Mouse (Mus musculus): ENCODE results near the gene Itga10. TPM values are rescaled to one million over a fixed set of nuclear protein-coding genes. Genes with fewer than 3 reads are reported as not detected.
A peak's percentile ranks its signal among the peaks of the same experiment; 100 is the strongest.
"Not testable (repeated sequence)": the region's sequence is repeated elsewhere in the genome, so short reads cannot be mapped to it uniquely, and the experiment has no call there.

Gene Itga10
- polyA plus RNA-seq, 1 experiment from 2014 or later, result 0.55 TPM

DNA sequence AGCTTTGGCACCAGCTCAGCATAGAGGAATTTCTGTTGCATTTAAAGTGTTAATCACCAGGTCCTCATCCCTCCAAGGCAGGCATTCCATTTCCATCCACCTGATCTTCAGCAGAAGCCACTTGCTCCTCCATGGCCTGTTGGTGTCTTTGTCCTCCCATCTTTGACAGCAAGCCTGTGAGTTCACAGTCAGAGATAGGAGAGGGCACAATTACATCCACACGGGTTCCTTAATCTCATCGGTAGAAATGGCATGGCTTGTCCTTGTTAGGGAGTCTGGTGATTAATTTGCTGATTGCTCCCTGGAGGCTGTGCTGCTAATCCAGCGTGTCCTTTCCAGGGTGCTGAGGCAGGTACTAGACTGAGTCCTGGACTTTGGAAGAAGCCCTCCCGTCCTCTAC lies 28.1 kb downstream of the Itga10 start:
- Histone ChIP-seq H3K9me3 (no peaks in the 10 kb centered on the region), H3K36me3 (replicated peaks) (no peaks in the 10 kb centered on the region), H3K4me3 (no peak overlapping the region), H3K27ac (replicated peaks) (no peak overlapping the region), H3K4me1 (peaks cover 33% of the 10 kb centered on the region), H3K27me3 (replicated peaks; ENCODE audit: low read depth, poor library complexity, severe bottlenecking) (peaks cover 29% of the 10 kb centered on the region)
- no peak for DNase-seq (ENCODE audit: low spot score)
- WGBS, result 71% methylated on average over 4 of the region's 4 CpGs

GRCm38 (mm10) chr3:96674442-96674841 lies 29.1 kb downstream of the Itga10 start:
- no peaks in the 10 kb centered on the region for H3K9me3 ChIP-seq
- peak; percentile 68 for DNase-seq (ENCODE audit: low spot score)
- H3K27ac ChIP-seq (replicated peaks), result peak overlapping the region; percentile 44; the same call in 1 of the 2 replicates
- 33% methylated on average over 8 of the region's 8 CpGs for WGBS
- H3K4me3 ChIP-seq, result peak overlapping the region; percentile 12; the same call in 1 of the 2 replicates
- peaks cover 39% of the 10 kb centered on the region for H3K27me3 ChIP-seq (replicated peaks; ENCODE audit: low read depth, poor library complexity, severe bottlenecking)
- peaks cover 38% of the 10 kb centered on the region for H3K4me1 ChIP-seq
- H3K36me3 ChIP-seq (replicated peaks), result no peaks in the 10 kb centered on the region

GRCm38 (mm10) chr3:96675171-96675570 lies 29.8 kb downstream of the Itga10 start:
- peaks cover 32% of the 10 kb centered on the region for H3K4me1 ChIP-seq
- no peak overlapping the region for H3K27ac ChIP-seq (replicated peaks)
- peaks cover 45% of the 10 kb centered on the region for H3K27me3 ChIP-seq (replicated peaks; ENCODE audit: low read depth, poor library complexity, severe bottlenecking)
- H3K36me3 ChIP-seq (replicated peaks), result no peaks in the 10 kb centered on the region
- DNase-seq (ENCODE audit: low spot score), result no peak
- 88% methylated on average over 3 of the region's 3 CpGs for WGBS
- H3K4me3 ChIP-seq, result no peak overlapping the region
- H3K9me3 ChIP-seq, result no peaks in the 10 kb centered on the region

GRCm38 (mm10) chr3:96675690-96676089 lies 30.3 kb downstream of the Itga10 start:
- H3K27me3 ChIP-seq (replicated peaks; ENCODE audit: low read depth, poor library complexity, severe bottlenecking), result peaks cover 45% of the 10 kb centered on the region
- no peaks in the 10 kb centered on the region for H3K9me3 ChIP-seq
- H3K36me3 ChIP-seq (replicated peaks), result no peaks in the 10 kb centered on the region
- 48% methylated on average over 3 of the region's 3 CpGs for WGBS
- H3K4me1 ChIP-seq, result peaks cover 26% of the 10 kb centered on the region
- no peak overlapping the region for H3K4me3 ChIP-seq
- 0 out of 2 replicates have a peak overlapping the region, but pooled peaks have one; percentile 4 for H3K27ac ChIP-seq (replicated peaks)
- no peak for DNase-seq (ENCODE audit: low spot score)

DNA sequence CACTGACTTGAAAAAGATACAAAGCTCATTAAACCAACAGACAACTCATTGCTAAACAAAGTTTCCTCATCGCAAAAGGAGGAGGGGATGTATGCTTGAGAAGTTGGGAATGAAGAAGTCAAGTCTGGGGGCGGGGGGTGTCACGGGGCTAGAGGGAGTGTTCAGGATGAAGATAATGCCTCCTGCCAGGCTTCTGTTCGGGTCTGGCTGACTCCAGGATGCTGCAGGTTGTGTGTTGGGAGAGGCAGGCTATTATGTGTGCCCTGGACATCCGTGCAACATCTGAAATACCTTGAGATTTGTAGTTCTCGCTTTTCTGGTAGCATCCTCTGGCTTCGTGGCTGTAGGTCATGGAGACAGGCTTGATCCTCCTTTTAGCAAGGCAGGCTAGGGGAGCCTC lies 33.1 kb downstream of the Itga10 start:
- Histone ChIP-seq H3K4me3 (no peak overlapping the region), H3K4me1 (peaks cover 23% of the 10 kb centered on the region), H3K9me3 (no peaks in the 10 kb centered on the region), H3K27me3 (replicated peaks; ENCODE audit: low read depth, poor library complexity, severe bottlenecking) (peaks cover 53% of the 10 kb centered on the region), H3K36me3 (replicated peaks) (no peaks in the 10 kb centered on the region), H3K27ac (replicated peaks) (no peak overlapping the region)
- WGBS, result 68% methylated on average over 7 of the region's 7 CpGs
- no peak for DNase-seq (ENCODE audit: low spot score)

DNA sequence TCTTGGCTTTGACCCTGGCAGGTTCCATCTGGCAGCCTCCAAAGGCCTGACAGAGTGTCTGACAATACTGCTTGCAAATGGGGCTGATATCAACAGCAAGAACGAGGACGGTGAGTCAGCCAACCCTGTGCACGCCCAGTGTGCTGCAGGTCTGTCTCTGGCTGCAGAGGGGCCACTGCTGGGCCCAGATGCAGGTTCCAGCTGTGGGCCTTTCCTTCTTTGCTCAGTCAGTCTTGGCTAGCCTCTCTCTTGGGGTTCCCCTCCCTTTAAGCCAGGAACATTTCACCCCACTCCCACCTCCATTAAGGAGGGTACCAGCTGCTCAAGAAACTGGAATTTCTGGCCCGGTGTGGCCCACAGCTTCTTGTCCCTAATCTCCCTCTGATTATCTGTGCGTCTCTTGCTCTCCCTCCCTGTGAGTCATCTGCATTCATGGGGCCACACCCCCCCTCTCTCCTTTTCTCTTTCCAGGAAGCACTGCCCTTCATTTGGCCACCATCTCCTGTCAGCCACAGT lies 33.8 kb downstream of the Itga10 start:
- WGBS, result 25% methylated on average over 5 of the region's 5 CpGs
- Histone ChIP-seq H3K4me3 (no peak overlapping the region), H3K36me3 (replicated peaks) (no peaks in the 10 kb centered on the region), H3K27me3 (replicated peaks; ENCODE audit: low read depth, poor library complexity, severe bottlenecking) (peaks cover 61% of the 10 kb centered on the region), H3K9me3 (no peaks in the 10 kb centered on the region), H3K27ac (replicated peaks) (no peak overlapping the region), H3K4me1 (peaks cover 17% of the 10 kb centered on the region)
- no peak for DNase-seq (ENCODE audit: low spot score)

DNA sequence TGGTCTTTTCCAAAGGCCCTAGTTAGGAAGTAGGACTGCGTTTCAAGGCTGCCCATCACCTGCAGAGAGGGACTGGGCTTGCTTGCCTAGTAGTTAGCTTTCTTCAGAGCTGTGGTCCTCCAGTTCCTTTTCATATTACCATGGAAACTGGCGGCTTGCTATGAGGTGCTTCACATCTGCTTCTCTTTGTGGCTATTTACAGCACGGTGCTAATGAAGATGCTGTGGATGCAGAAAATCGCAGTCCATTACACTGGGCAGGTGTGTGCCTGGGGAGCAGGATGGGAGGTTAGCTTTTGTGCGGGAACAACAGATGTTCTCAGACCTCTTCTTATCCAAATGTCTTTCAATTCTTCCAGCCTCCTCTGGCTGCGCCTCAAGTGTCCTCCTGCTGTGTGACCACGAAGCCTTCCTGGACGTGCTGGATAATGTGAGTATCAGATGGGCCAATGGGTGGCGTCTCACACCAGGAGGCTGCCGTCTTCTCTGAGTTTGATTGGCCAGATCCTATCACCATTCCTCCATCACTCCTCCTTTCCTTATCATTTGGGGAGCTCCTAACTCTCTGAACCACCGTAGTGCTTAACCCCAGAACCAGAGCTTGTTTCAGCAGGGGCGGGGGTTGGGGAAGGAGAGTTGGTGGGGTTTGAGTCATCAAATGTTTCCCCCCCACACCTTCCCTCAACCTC lies 35.0 kb downstream of the Itga10 start:
- 20% methylated on average over 12 of the region's 12 CpGs for WGBS
- peaks cover 73% of the 10 kb centered on the region for H3K27me3 ChIP-seq (replicated peaks; ENCODE audit: low read depth, poor library complexity, severe bottlenecking)
- H3K4me3 ChIP-seq, result no peak overlapping the region
- no peak overlapping the region for H3K27ac ChIP-seq (replicated peaks)
- H3K9me3 ChIP-seq, result no peaks in the 10 kb centered on the region
- H3K4me1 ChIP-seq, result peaks cover 18% of the 10 kb centered on the region
- H3K36me3 ChIP-seq (replicated peaks), result no peaks in the 10 kb centered on the region
- DNase-seq (ENCODE audit: low spot score), result no peak

- peaks cover 12% of the 10 kb centered on the region for H3K4me1 ChIP-seq
- no peaks in the 10 kb centered on the region for H3K36me3 ChIP-seq (replicated peaks)
- no peak for DNase-seq (ENCODE audit: low spot score)
- H3K4me3 ChIP-seq, result no peak overlapping the region
- no peak overlapping the region for H3K27ac ChIP-seq (replicated peaks)
- H3K9me3 ChIP-seq, result no peaks in the 10 kb centered on the region
- WGBS, result 82% methylated on average over 3 of the region's 3 CpGs
- H3K27me3 ChIP-seq (replicated peaks; ENCODE audit: low read depth, poor library complexity, severe bottlenecking), result peaks cover 72% of the 10 kb centered on the region
Observed at GRCm38 (mm10) chr3:96683496-96683895, 38.1 kb downstream of the Itga10 start.

GRCm38 (mm10) chr3:96684151-96684821 lies 38.9 kb downstream of the Itga10 start:
- Histone ChIP-seq H3K4me1 (peaks cover 11% of the 10 kb centered on the region), H3K36me3 (replicated peaks) (no peaks in the 10 kb centered on the region), H3K9me3 (no peaks in the 10 kb centered on the region), H3K27me3 (replicated peaks; ENCODE audit: low read depth, poor library complexity, severe bottlenecking) (peaks cover 72% of the 10 kb centered on the region), H3K4me3 (peak overlapping the region; percentile 46), H3K27ac (replicated peaks) (no peak overlapping the region)
- no peak for DNase-seq (ENCODE audit: low spot score)
- 58% methylated on average over 17 of the region's 17 CpGs for WGBS

- Histone ChIP-seq H3K9me3 (no peaks in the 10 kb centered on the region), H3K27me3 (replicated peaks; ENCODE audit: low read depth, poor library complexity, severe bottlenecking) (peaks cover 72% of the 10 kb centered on the region), H3K4me3 (peak overlapping the region; percentile 46), H3K4me1 (peaks cover 14% of the 10 kb centered on the region), H3K36me3 (replicated peaks) (no peaks in the 10 kb centered on the region), H3K27ac (replicated peaks) (no peak overlapping the region)
- WGBS, result 36% methylated on average over 28 of the region's 28 CpGs
- peak; percentile 44 for DNase-seq (ENCODE audit: low spot score)
Observed at GRCm38 (mm10) chr3:96684822-96685156, 39.4 kb downstream of the Itga10 start.

- not testable (repeated sequence) for H3K9me3 ChIP-seq; H3K36me3 ChIP-seq (replicated peaks); DNase-seq (ENCODE audit: low spot score); H3K4me3 ChIP-seq; H3K27ac ChIP-seq (replicated peaks)
- 93% methylated on average over 5 of the region's 5 CpGs for WGBS
- peaks cover 64% of the 10 kb centered on the region for H3K27me3 ChIP-seq (replicated peaks; ENCODE audit: low read depth, poor library complexity, severe bottlenecking)
- peaks cover 19% of the 10 kb centered on the region for H3K4me1 ChIP-seq
Observed at GRCm38 (mm10) chr3:96686057-96686456, 40.7 kb downstream of the Itga10 start.

DNA sequence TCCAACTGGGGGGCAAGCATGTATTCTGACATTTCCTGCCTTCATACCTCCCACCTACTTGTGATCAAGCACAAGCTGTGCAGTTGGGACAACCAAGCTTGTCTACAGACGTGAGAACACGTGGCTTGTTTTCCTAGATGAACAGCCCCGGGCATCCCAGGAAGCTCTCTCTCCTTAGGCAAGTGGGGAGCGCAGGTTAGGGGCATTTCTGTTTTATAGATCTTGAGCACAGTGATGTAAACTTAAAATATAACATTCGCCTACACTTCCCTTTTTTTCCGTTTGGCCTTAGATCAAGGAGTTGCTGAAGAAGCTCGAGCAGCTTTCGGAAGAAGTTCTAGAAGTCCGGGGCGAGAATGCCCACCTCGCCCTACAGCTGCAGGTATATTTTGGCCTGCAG lies 43.5 kb downstream of the Itga10 start:
- peaks cover 24% of the 10 kb centered on the region for H3K4me1 ChIP-seq
- DNase-seq (ENCODE audit: low spot score), result no peak
- H3K4me3 ChIP-seq, result no peak overlapping the region
- WGBS, result 83% methylated on average over 11 of the region's 11 CpGs
- peaks cover 40% of the 10 kb centered on the region for H3K27me3 ChIP-seq (replicated peaks; ENCODE audit: low read depth, poor library complexity, severe bottlenecking)
- H3K36me3 ChIP-seq (replicated peaks), result no peaks in the 10 kb centered on the region
- no peak overlapping the region for H3K27ac ChIP-seq (replicated peaks)
- H3K9me3 ChIP-seq, result no peaks in the 10 kb centered on the region

GRCm38 (mm10) chr3:96690298-96690697 lies 44.9 kb downstream of the Itga10 start:
- H3K27me3 ChIP-seq (replicated peaks; ENCODE audit: low read depth, poor library complexity, severe bottlenecking), result peaks cover 26% of the 10 kb centered on the region
- no peak overlapping the region for H3K27ac ChIP-seq (replicated peaks)
- H3K4me3 ChIP-seq, result no peak overlapping the region
- H3K9me3 ChIP-seq, result no peaks in the 10 kb centered on the region
- 59% methylated on average over 3 of the region's 3 CpGs for WGBS
- no peak for DNase-seq (ENCODE audit: low spot score)
- H3K4me1 ChIP-seq, result peaks cover 17% of the 10 kb centered on the region
- no peaks in the 10 kb centered on the region for H3K36me3 ChIP-seq (replicated peaks)
